Mouse (Mus musculus) cortical plate, adult 2 months (tissue): ENCODE measurements at regions not wholly inside any gene's neighbourhood (a gene's known extent, or its start where the extent isn't known, plus 50 kb on each side); places are given as distances from the start of the nearest gene placed in this dataset.
"Not testable (repeated sequence)": the region's sequence is repeated elsewhere in the genome, so short reads cannot be mapped to it uniquely, and the experiment has no call there.

Experiments used
- CTCF ChIP-seq: fragments of 200-500 bp; IDR thresholded peaks from 2 replicates; pipeline ENCODE4 v1.5.1; 2011; ENCODE audit warnings: mild to moderate bottlenecking, control low read depth, low read length; ENCODE audit not compliant: insufficient read depth; ENCODE audit errors: extremely low read depth
- POLR2A ChIP-seq: fragments of 200-500 bp; IDR thresholded peaks from 2 replicates; pipeline ENCODE4 v1.6.1; 2011; ENCODE audit warnings: mild to moderate bottlenecking, low read length, control low read depth; ENCODE audit not compliant: insufficient read depth; ENCODE audit errors: extremely low read depth

DNA sequence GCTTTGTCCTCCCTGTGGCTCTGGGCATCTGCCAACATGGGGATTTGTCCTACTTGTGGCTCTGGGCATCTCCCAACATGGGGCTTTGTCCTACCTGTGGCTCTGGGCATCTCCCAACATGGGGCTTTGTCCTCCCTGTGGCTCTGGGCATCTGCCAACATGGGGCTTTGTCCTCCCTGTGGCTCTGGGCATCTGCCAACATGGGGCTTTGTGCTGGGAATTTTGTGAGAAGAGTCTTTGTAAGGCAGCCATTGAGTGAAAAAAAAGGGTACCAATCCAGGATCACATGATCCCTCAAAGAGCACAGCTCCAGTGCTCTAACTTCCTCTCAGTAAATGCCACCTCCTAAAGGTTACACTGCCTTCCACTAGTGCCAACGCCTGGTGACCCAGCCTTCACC lies 105.2 kb upstream of the Kcnk2 start:
- TF ChIP-seq CTCF, POLR2A: not testable (repeated sequence)
